Mouse (Mus musculus) midbrain, embryonic 14.5 days (tissue): ENCODE results near the gene Mrm3. TPM values are rescaled to one million over a fixed set of nuclear protein-coding genes. Genes with fewer than 3 reads are reported as not detected.

Experiments
- ATAC-seq: fragments of 200-750 bp; cut with Nextera tagmentation; 2 replicates; pipeline ENCODE4 v1.8.0; 2017; ENCODE audit warnings: moderate number of reproducible peaks, moderate library complexity; ENCODE audit not compliant: low FRiP score, low TSS enrichment
- DNase-seq: peaks from one replicate; pipeline ENCODE4 v3.0.0-alpha.2; 2015
- H3K27ac ChIP-seq: fragments of 300-500 bp; sonication (generic); replicated peaks from 2 replicates; pipeline ENCODE4 v1.5.1; 2014; ENCODE audit warnings: mild to moderate bottlenecking, low read depth, low read length, moderate library complexity
- H3K27me3 ChIP-seq: fragments of 300-500 bp; sonication (generic); 2 replicates; pipeline ENCODE4 v1.6.1; 2014; ENCODE audit warnings: low read length, control low read depth, mixed read lengths; ENCODE audit not compliant: control insufficient read depth, insufficient read depth
- H3K36me3 ChIP-seq: fragments of 300-500 bp; sonication (generic); 2 replicates; pipeline ENCODE4 v1.6.1; 2014; ENCODE audit warnings: low read length, control low read depth; ENCODE audit not compliant: control insufficient read depth, insufficient read depth
- H3K4me1 ChIP-seq: fragments of 300-500 bp; sonication (generic); 2 replicates; pipeline ENCODE4 v1.6.1; 2014; ENCODE audit warnings: mild to moderate bottlenecking, antibody characterized with exemption, low read length, control low read depth; ENCODE audit not compliant: control insufficient read depth, insufficient read depth
- H3K4me2 ChIP-seq: fragments of 300-500 bp; sonication (generic); 2 replicates; pipeline ENCODE4 v1.6.1; 2014; ENCODE audit warnings: mild to moderate bottlenecking, low read length, moderate library complexity
- H3K4me3 ChIP-seq: fragments of 300-500 bp; sonication (generic); replicated peaks from 2 replicates; pipeline ENCODE4 v1.5.1; 2014; ENCODE audit warnings: low read depth, low read length
- H3K9ac ChIP-seq: fragments of 300-500 bp; sonication (generic); replicated peaks from 2 replicates; pipeline ENCODE4 v1.6.1; 2014; ENCODE audit warnings: mild to moderate bottlenecking, low read length, moderate library complexity
- H3K9me3 ChIP-seq: fragments of 300-500 bp; sonication (generic); 2 replicates; pipeline ENCODE4 v1.6.1; 2016; ENCODE audit warnings: low read length, control low read depth, mixed read lengths; ENCODE audit not compliant: control insufficient read depth
- WGBS: fragments of 180-500 bp; shearing (Covaris S2); extraction: QIAGEN DNeasy Blood & Tissue Kit; methylation state at CpG from one replicate; pipeline ENCODE4 v1.1.7; 2014; 5-methylcytosine and 5-hydroxymethylcytosine counted together
- polyA plus RNA-seq: library from polyadenylated mRNA; unstranded; fragments of >200 nt; fragmentation: Nextera tagmentation; extraction: Ambion mirVana; gene quantifications from 2 replicates; pipeline ENCODE4 v1.2.1, GENCODE M21; 2014

Mrm3 gene
- polyA plus RNA-seq, 1 experiment from 2014 or later, result 21.0 TPM

DNA sequence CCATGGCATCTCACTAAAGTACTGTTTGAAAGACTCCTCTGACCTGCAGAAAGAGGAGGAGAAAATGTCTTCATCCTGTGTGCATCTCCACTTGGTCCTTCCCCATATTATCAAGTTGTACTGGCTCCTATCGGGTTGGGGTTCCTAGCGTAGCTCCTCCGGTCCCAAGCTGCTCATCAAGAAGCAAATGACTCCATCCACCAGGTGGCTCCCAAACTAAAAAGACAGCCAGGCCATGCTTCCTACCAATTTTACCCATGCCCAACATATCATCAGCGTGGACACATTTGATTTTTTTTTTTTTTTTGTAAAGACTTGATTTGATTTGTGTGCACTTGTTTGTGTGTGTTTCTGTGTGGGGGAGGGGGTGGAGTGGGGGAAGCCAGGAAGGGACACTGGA lies 28.9 kb downstream of the Mrm3 start:
- DNase-seq, result peak; percentile 56
- Histone ChIP-seq H3K9ac (no peak overlapping the region), H3K27me3 (no peaks in the 10 kb centered on the region), H3K4me3 (no peak overlapping the region), H3K9me3 (no peaks in the 10 kb centered on the region), H3K4me1 (peaks cover 13% of the 10 kb centered on the region; the same call in 1 of the 2 replicates), H3K27ac (no peak overlapping the region), H3K36me3 (no peaks in the 10 kb centered on the region; the same call in 1 of the 2 replicates), H3K4me2 (no peak overlapping the region)
- WGBS, result 80% methylated on average over 4 of the region's 4 CpGs
- ATAC-seq, result no peak

DNA sequence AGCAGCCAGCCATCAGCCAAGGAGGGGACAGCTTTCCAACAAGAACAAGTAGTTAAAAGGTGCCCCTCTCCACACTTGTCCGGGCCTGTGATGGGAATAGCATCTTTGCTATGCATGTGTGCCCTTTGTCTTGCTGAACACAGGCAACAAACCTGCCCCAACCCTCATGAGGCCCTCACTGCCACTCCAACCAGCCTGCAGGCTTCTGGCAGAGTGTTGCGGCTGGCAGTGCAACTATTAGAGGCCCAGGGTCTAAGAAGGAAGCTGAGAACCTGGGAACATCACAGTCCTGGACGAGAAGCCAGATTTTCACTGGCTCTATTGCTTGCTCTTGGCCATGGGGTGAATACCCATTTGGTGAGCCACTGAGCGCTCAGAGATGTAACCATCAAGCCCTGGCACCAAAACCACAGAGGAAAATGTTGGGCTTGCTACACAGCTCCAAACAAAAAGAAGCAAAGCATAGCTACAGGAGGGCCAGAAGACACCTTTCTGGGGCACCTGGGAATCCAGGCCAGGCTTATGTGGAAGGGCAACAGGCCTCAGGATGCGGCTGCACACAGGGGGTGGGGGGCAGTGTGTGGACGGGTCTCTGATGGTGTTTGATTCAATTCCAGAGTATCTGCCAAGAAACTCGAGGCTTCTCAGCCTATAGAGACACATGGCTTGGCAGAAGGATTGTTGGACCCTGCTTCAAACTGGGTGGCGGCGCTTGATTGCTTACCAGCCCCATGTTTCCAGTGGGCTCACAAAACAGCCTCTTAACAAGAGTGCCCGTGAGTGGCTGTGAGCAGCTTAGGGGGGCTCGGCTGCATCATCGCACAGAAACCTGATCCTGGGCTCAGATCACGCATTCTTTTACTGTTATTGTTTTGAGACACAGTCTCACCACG lies 35.7 kb downstream of the Mrm3 start:
- no peaks in the 10 kb centered on the region for H3K27me3 ChIP-seq
- no peaks in the 10 kb centered on the region for H3K36me3 ChIP-seq
- H3K27ac ChIP-seq, result 0 out of 2 replicates have a peak overlapping the region, but pooled peaks have one; percentile 13
- H3K4me3 ChIP-seq, result no peak overlapping the region
- H3K4me1 ChIP-seq, result peaks cover 6% of the 10 kb centered on the region; the same call in 1 of the 2 replicates
- no peak for ATAC-seq
- 54% methylated on average over 14 of the region's 14 CpGs for WGBS
- H3K9me3 ChIP-seq, result no peaks in the 10 kb centered on the region
- no peak overlapping the region for H3K9ac ChIP-seq
- no peak overlapping the region for H3K4me2 ChIP-seq
- DNase-seq, result peak; percentile 38

DNA sequence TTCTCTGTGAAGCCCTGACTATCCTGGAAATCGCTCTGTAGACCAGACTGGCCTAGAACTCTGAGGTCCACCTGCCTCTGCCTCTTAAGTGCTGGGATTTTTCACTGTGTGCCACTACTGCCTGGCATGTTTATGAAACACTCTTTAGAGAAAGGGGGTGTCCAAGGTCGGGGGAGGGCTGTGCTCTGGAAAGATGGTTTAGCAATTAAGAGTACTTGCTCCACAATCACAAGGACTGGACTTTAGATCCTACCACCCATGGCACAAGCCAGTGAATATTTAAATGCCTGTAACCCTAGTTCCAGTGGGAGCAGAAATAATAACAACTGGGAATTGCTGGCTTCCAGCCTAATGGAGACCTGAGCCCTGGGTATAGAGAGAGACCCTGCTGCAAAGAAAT lies 36.5 kb downstream of the Mrm3 start:
- H3K4me1 ChIP-seq, result peaks cover 6% of the 10 kb centered on the region; the same call in 1 of the 2 replicates
- no peak overlapping the region for H3K4me3 ChIP-seq
- H3K4me2 ChIP-seq, result no peak overlapping the region
- H3K27ac ChIP-seq, result 0 out of 2 replicates have a peak overlapping the region, but pooled peaks have one; percentile 0
- no peaks in the 10 kb centered on the region for H3K27me3 ChIP-seq
- 76% methylated on average over 2 of the region's 2 CpGs for WGBS
- H3K9ac ChIP-seq, result no peak overlapping the region
- ATAC-seq (no peak), DNase-seq (no peak)
- H3K9me3 ChIP-seq, result no peaks in the 10 kb centered on the region
- no peaks in the 10 kb centered on the region for H3K36me3 ChIP-seq

- ATAC-seq (no peak), DNase-seq (no peak)
- H3K27ac ChIP-seq, result no peak overlapping the region
- WGBS, result 96% methylated on average over 6 of the region's 6 CpGs
- H3K4me2 ChIP-seq, result no peak overlapping the region
- H3K36me3 ChIP-seq, result no peaks in the 10 kb centered on the region
- peaks cover 14% of the 10 kb centered on the region; the same call in 1 of the 2 replicates for H3K4me1 ChIP-seq
- H3K9ac ChIP-seq, result no peak overlapping the region
- H3K4me3 ChIP-seq, result no peak overlapping the region
- H3K9me3 ChIP-seq, result no peaks in the 10 kb centered on the region
- no peaks in the 10 kb centered on the region for H3K27me3 ChIP-seq
Measured at GRCm38 (mm10) chr11:76283841-76284240, 40.3 kb downstream of the Mrm3 start.

GRCm38 (mm10) chr11:76285431-76286075 lies 42.0 kb downstream of the Mrm3 start:
- H3K9ac ChIP-seq, result no peak overlapping the region

GRCm38 (mm10) chr11:76286534-76287126 lies 43.1 kb downstream of the Mrm3 start:
- no peak overlapping the region for H3K4me3 ChIP-seq
- DNase-seq, result no peak
- H3K4me2 ChIP-seq, result no peak overlapping the region
- H3K36me3 ChIP-seq, result no peaks in the 10 kb centered on the region
- ATAC-seq, result no peak
- no peak overlapping the region for H3K27ac ChIP-seq
- H3K9ac ChIP-seq, result no peak overlapping the region
- 68% methylated on average over 10 of the region's 10 CpGs for WGBS
- H3K9me3 ChIP-seq, result no peaks in the 10 kb centered on the region
- peaks cover 20% of the 10 kb centered on the region for H3K4me1 ChIP-seq
- no peaks in the 10 kb centered on the region for H3K27me3 ChIP-seq

More at GRCm38 (mm10) chr11:76285431-76286075, 42.0 kb downstream of the Mrm3 start:
- DNase-seq (no peak), ATAC-seq (no peak)
- Histone ChIP-seq H3K36me3 (no peaks in the 10 kb centered on the region), H3K27me3 (no peaks in the 10 kb centered on the region), H3K4me3 (no peak overlapping the region), H3K27ac (no peak overlapping the region), H3K4me1 (peaks cover 17% of the 10 kb centered on the region), H3K9me3 (no peaks in the 10 kb centered on the region), H3K4me2 (no peak overlapping the region)
- WGBS, result 65% methylated on average over 7 of the region's 7 CpGs

GRCm38 (mm10) chr11:76287301-76287700 lies 43.8 kb downstream of the Mrm3 start:
- H3K9ac ChIP-seq, result no peak overlapping the region
- DNase-seq, result no peak
- H3K27me3 ChIP-seq, result no peaks in the 10 kb centered on the region
- no peaks in the 10 kb centered on the region for H3K9me3 ChIP-seq
- H3K4me2 ChIP-seq, result no peak overlapping the region
- no peak overlapping the region for H3K4me3 ChIP-seq
- no peak for ATAC-seq
- peaks cover 20% of the 10 kb centered on the region for H3K4me1 ChIP-seq
- 40% methylated on average over 10 of the region's 10 CpGs for WGBS
- H3K36me3 ChIP-seq, result no peaks in the 10 kb centered on the region
- no peak overlapping the region for H3K27ac ChIP-seq

DNA sequence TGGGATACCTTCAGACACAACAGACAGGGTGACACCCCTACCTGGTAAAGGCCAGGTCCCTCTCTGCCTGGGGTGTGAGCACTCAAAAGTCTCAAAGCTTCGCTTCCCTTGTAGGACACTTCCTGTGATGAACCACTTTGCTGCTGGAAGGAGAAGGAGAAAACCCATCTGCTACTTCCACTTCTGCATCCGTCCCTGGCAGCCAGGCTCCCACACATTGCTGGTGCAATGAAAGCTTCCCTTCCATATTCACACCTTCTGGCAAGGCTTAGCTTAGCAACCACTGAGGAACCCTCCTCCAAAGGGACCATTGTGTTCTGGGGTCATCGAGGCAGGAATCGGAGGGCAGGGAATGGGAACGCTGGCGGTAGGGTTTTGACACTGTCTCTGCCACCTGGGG lies 45.1 kb downstream of the Mrm3 start:
- H3K9ac ChIP-seq, result no peak overlapping the region
- no peaks in the 10 kb centered on the region for H3K27me3 ChIP-seq
- no peaks in the 10 kb centered on the region for H3K9me3 ChIP-seq
- H3K4me1 ChIP-seq, result peaks cover 28% of the 10 kb centered on the region
- 86% methylated on average over 6 of the region's 6 CpGs for WGBS
- DNase-seq (no peak), ATAC-seq (no peak)
- no peak overlapping the region for H3K27ac ChIP-seq
- H3K4me2 ChIP-seq, result no peak overlapping the region
- no peaks in the 10 kb centered on the region for H3K36me3 ChIP-seq
- H3K4me3 ChIP-seq, result no peak overlapping the region
